7 mouse cellular contexts compared by ENCODE assay signal in the genomic region with DNA sequence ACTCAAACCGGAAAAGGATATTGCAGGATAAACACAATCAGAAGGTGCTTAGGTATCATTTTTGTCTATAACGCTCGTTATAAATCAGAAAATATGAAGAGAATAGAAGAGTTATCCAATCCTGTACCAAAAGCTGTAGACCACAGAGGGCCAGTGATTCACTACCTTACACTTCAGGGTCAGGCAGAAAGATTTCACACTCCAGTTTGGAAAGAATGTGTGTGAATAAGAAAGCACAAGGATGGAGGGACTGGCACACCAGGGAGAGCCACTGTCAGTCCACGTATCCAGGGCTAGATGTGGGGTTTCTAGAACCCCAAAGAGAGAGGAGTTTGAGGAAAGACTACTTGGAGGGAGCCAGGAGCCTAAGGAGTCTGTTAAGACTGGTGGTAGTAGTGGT. TPM values are rescaled to one million over a fixed set of nuclear protein-coding genes. Genes with fewer than 3 reads are reported as not detected.
A peak's percentile ranks its signal among the peaks of the same experiment; 100 is the strongest.
DNase-seq lines count a peak whose midpoint lies in the region; ATAC-seq lines count a peak whose summit lies in the region.

No protein-coding gene starts in this region.

- no peaks in the 10 kb centered on the region for H3K36me3 ChIP-seq in kidney, embryonic 15.5 days
- no peaks in the 10 kb centered on the region for H3K36me3 ChIP-seq in embryonic facial prominence, embryonic 12.5 days
- no peaks in the 10 kb centered on the region for H3K36me3 ChIP-seq in hindbrain, embryonic 16.5 days (ENCODE audit: control insufficient read depth, insufficient read depth, low read length)
- no peaks in the 10 kb centered on the region for H3K36me3 ChIP-seq in midbrain, embryonic 16.5 days (ENCODE audit: control insufficient read depth, insufficient read depth, low read length)

- H3K27me3 ChIP-seq in kidney, embryonic 15.5 days = peaks cover 9% of the 10 kb centered on the region; the same call in 1 of the 2 replicates
- no peaks in the 10 kb centered on the region for H3K27me3 ChIP-seq in embryonic facial prominence, embryonic 12.5 days
- H3K27me3 ChIP-seq in hindbrain, embryonic 16.5 days (replicated peaks; ENCODE audit: control insufficient read depth, insufficient read depth, low read length) = no peaks in the 10 kb centered on the region
- peaks cover 2% of the 10 kb centered on the region; the same call in 1 of the 2 replicates for H3K27me3 ChIP-seq in midbrain, embryonic 16.5 days (ENCODE audit: control insufficient read depth, insufficient read depth, low read depth, low read length)

- WGBS in kidney, embryonic 15.5 days = 59% methylated on average over 4 of the region's 4 CpGs
- 52% methylated on average over 4 of the region's 4 CpGs for WGBS in embryonic facial prominence, embryonic 12.5 days
- WGBS in hindbrain, embryonic 16.5 days = 65% methylated on average over 4 of the region's 4 CpGs
- WGBS in midbrain, embryonic 16.5 days = 68% methylated on average over 4 of the region's 4 CpGs

- no peak for DNase-seq in kidney, postnatal 4 days
- DNase-seq in cerebellum, adult 9-10 months = no peak
- DNase-seq in right cerebral cortex, postnatal 10 days (ENCODE audit: low spot score in 2 of 2) = no peak

- peak overlapping the region; percentile 95; the same call in 1 of the 2 replicates for H3K27ac ChIP-seq in kidney, embryonic 15.5 days
- H3K27ac ChIP-seq in embryonic facial prominence, embryonic 12.5 days = no peak overlapping the region
- no peak overlapping the region for H3K27ac ChIP-seq in hindbrain, embryonic 16.5 days (ENCODE audit: low read depth, low read length)
- no peak overlapping the region for H3K27ac ChIP-seq in midbrain, embryonic 16.5 days (ENCODE audit: low read length)

- no peak overlapping the region for H3K9ac ChIP-seq in kidney, embryonic 15.5 days
- no peak overlapping the region for H3K9ac ChIP-seq in embryonic facial prominence, embryonic 12.5 days
- no peak overlapping the region for H3K9ac ChIP-seq in hindbrain, embryonic 16.5 days (ENCODE audit: low read depth, low read length)
- no peak overlapping the region for H3K9ac ChIP-seq in midbrain, embryonic 16.5 days (ENCODE audit: low read depth, low read length)

- H3K4me2 ChIP-seq in kidney, embryonic 15.5 days = peak overlapping the region; percentile 87
- peak overlapping the region; percentile 57 for H3K4me2 ChIP-seq in embryonic facial prominence, embryonic 12.5 days (replicated peaks)
- peak overlapping the region; percentile 80 for H3K4me2 ChIP-seq in hindbrain, embryonic 16.5 days (ENCODE audit: low read length)
- peak overlapping the region; percentile 81 for H3K4me2 ChIP-seq in midbrain, embryonic 16.5 days (ENCODE audit: low read length)

- no peak for ATAC-seq in kidney, embryonic 15.5 days (replicated peaks; ENCODE audit: low FRiP score)
- no peak for ATAC-seq in embryonic facial prominence, embryonic 12.5 days (ENCODE audit: insufficient number of reproducible peaks, insufficient read depth, low FRiP score, low TSS enrichment)
- no peak for ATAC-seq in hindbrain, embryonic 16.5 days
- ATAC-seq in midbrain, embryonic 16.5 days = no peak

- H3K9me3 ChIP-seq in kidney, embryonic 15.5 days (replicated peaks) = no peaks in the 10 kb centered on the region
- H3K9me3 ChIP-seq in embryonic facial prominence, embryonic 12.5 days = no peaks in the 10 kb centered on the region
- no peaks in the 10 kb centered on the region for H3K9me3 ChIP-seq in hindbrain, embryonic 16.5 days (ENCODE audit: control insufficient read depth, low read length)
- no peaks in the 10 kb centered on the region for H3K9me3 ChIP-seq in midbrain, embryonic 16.5 days (replicated peaks; ENCODE audit: control insufficient read depth, low read length, poor library complexity, severe bottlenecking)

- peaks cover 37% of the 10 kb centered on the region for H3K4me1 ChIP-seq in kidney, embryonic 15.5 days
- peaks cover 13% of the 10 kb centered on the region for H3K4me1 ChIP-seq in embryonic facial prominence, embryonic 12.5 days
- H3K4me1 ChIP-seq in hindbrain, embryonic 16.5 days (ENCODE audit: control insufficient read depth, insufficient read depth, low read depth, low read length) = peaks cover 4% of the 10 kb centered on the region
- peaks cover 6% of the 10 kb centered on the region; the same call in 1 of the 2 replicates for H3K4me1 ChIP-seq in midbrain, embryonic 16.5 days (ENCODE audit: control insufficient read depth, insufficient read depth, low read length)

- H3K4me3 ChIP-seq in kidney, embryonic 15.5 days (replicated peaks) = peak overlapping the region; percentile 80; the same call in 1 of the 2 replicates
- H3K4me3 ChIP-seq in embryonic facial prominence, embryonic 12.5 days = no peak overlapping the region
- no peak overlapping the region for H3K4me3 ChIP-seq in hindbrain, embryonic 16.5 days (ENCODE audit: low read length)
- H3K4me3 ChIP-seq in midbrain, embryonic 16.5 days (ENCODE audit: low read depth, low read length) = peak overlapping the region; percentile 78; the same call in 1 of the 2 replicates

RNA-seq across cellular contexts. Expression of a gene that starts 0.7 kb away (rescaled TPM):
- 166 and 167 TPM in 2 replicates for polyA plus RNA-seq in kidney, embryonic 15.5 days (2015; fragmentation: Nextera tagmentation; extraction: Ambion mirVana)
- 157 and 159 TPM in 2 replicates for polyA plus RNA-seq in embryonic facial prominence, embryonic 12.5 days (2016; fragmentation: Nextera tagmentation; extraction: Ambion mirVana)
- 124 and 133 TPM in 2 replicates for polyA plus RNA-seq in hindbrain, embryonic 16.5 days (2015; fragmentation: Nextera tagmentation; extraction: Ambion mirVana)
- polyA plus RNA-seq in midbrain, embryonic 16.5 days (2015; fragmentation: Nextera tagmentation; extraction: Ambion mirVana) = 87.8 and 106 TPM in 2 replicates

RNA-seq across cellular contexts. Expression of a gene that starts 22.5 kb away (rescaled TPM):
- not detected in 2 replicates for polyA plus RNA-seq in kidney, embryonic 15.5 days (2015; fragmentation: Nextera tagmentation; extraction: Ambion mirVana)
- polyA plus RNA-seq in embryonic facial prominence, embryonic 12.5 days (2016; fragmentation: Nextera tagmentation; extraction: Ambion mirVana) = 0.06 and 0.15 TPM in 2 replicates
- 0.24 and 0.29 TPM in 2 replicates for polyA plus RNA-seq in hindbrain, embryonic 16.5 days (2015; fragmentation: Nextera tagmentation; extraction: Ambion mirVana)
- 0.38 and 0.40 TPM in 2 replicates for polyA plus RNA-seq in midbrain, embryonic 16.5 days (2015; fragmentation: Nextera tagmentation; extraction: Ambion mirVana)

RNA-seq across cellular contexts. Expression of a gene that starts 33.5 kb away (rescaled TPM):
- 22.3 and 22.5 TPM in 2 replicates for polyA plus RNA-seq in kidney, embryonic 15.5 days (2015; fragmentation: Nextera tagmentation; extraction: Ambion mirVana)
- 16.2 and 17.8 TPM in 2 replicates for polyA plus RNA-seq in embryonic facial prominence, embryonic 12.5 days (2016; fragmentation: Nextera tagmentation; extraction: Ambion mirVana)
- 56.2 and 56.4 TPM in 2 replicates for polyA plus RNA-seq in hindbrain, embryonic 16.5 days (2015; fragmentation: Nextera tagmentation; extraction: Ambion mirVana)
- 39.3 and 51.3 TPM in 2 replicates for polyA plus RNA-seq in midbrain, embryonic 16.5 days (2015; fragmentation: Nextera tagmentation; extraction: Ambion mirVana)

Comparison
In these comparisons a context has a peak if more than half of its experiments do, and no peak if none do; other contexts are left out.
1. H3K4me3 ChIP-seq: peak in kidney, embryonic 15.5 days (single experiment) and midbrain, embryonic 16.5 days (single experiment); none in embryonic facial prominence, embryonic 12.5 days (single experiment) and hindbrain, embryonic 16.5 days (single experiment).
2. Peak in every context shown above with its lines, with median percentiles within 50 percentile points of each other: H3K4me2 ChIP-seq.